Mouse (Mus musculus) urinary bladder, postnatal 25 days (tissue): Measurements from ENCODE around the gene Dtx1.

Source experiments
- DNase-seq: peaks from one replicate; pipeline ENCODE4 v3.0.0; 2022; ENCODE audit warnings: low spot score

The Dtx1 gene

DNA sequence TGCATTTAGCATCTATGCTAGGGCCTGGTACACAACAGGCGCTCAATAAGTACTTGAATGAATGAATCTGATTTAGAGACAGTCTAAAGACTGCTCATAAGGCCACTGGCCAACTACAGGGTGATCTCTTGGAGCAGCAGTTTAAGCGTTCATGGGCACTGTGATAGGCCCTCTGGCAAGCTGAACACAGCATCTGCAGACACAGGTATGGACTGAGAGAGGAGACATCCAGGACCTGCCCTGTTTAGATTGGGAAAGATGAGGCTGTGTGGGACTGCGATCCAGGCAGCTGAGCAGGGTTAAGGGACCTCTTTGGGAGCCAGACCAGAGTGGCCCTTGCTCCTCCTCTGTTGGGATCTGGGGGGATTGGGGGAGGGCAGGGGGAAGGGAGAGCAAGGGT lies at the start of gene Dtx1:
Gene Dtx1 (minus strand): TSS at position 101 of the 400 bp plus-strand sequence.
- no peak for DNase-seq

GRCm38 (mm10) chr5:120754215-120754614 lies 42.5 kb upstream of the Dtx1 start:
- DNase-seq = no peak

DNA sequence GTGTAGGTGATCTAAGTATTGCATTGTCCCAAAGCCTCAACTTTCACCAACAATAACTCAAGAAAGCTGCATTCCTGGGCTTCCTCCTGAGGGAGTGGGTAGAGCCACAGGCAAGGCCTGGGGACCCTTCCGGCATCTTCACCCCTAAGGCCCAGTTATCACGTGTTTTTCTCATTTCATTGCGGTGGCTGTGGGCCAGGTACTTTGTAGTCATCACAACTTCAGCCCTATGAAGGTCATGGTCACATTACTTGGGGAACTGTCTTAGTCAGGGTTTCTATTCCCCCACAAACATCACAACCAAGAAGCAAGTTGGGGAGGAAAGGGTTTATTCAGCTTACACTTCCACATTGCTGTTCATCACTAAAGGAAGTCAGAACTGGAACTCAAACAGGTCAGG lies 41.1 kb upstream of the Dtx1 start:
- no peak for DNase-seq

DNA sequence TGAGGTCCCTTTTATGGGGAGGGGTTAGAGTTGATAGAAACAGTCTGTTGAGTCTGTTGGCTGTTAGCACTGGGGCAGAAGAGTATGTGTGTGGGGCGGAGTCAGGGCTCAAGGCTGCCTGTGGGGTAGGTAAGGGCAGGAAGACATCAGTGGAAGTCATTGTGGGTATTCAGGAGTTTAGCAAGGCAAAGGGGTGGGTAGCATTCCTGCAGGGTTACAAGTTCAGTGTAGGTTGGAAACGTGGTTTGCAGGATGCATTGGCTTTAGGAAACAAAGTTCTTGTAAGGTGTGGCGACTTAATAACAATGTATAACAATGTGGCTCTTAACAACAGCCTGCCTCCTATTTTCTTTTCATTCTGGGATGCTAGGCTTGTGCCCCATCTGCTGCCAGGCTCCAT lies 39.5 kb upstream of the Dtx1 start:
- no peak for DNase-seq

- DNase-seq = no peak
These were observed 38.0 kb upstream of the Dtx1 start, which contains the start of gene Oas2 for GRCm38 (mm10) chr5:120749688-120750087. Oas2 (minus strand) TSS chr5:120749853.

DNA sequence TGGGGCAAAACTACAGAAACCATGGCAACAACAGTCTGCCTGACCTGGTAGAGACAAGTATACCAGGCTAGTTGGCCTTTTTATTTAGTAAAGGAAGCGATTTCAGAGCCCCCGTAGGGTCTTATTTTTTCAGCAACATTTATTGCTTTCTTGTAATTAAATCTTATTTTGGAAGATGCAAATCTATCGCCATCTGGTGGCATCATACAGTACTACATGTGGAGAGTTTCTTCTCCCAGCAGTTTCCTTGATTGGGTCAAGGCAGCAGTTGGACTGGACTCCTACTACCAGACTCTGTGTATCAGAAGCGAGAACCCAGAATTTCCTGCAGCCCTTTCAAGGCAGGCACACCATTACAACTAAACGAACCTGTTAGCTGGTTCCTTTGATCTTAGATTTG lies 34.7 kb upstream of the Dtx1 start:
- peak; percentile 19 for DNase-seq

GRCm38 (mm10) chr5:120742125-120742524 lies 30.4 kb upstream of the Dtx1 start:
- no peak for DNase-seq

DNA sequence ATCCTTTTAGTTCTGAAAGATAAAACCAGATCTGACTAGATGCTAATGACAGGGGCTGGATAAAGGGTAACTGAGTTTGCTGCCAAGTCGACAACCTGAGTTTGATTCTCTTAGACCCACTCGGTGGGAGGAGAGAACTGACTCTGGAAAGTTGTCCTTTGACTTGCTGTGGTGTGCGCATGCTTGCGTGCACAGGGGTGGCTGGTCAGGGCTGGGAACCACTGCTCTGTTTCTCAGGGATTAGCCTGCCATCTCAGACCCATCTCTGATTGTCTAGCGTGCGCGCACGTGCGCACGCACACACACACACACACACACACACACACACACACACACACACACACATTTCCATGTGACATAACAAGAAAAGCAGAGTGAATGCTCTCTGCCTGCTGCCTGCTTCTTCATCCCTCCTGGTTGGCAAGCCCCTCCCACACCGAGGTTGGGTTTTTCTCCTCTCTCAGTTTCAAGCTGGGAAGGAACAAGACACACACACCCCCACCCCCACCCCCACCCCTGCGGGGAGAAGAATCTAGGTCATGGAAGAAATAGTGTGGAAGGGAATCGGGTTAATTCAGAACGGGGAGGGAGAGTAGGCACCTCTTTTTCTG lies 22.8 kb upstream of the Dtx1 start:
- DNase-seq = no peak

- no peak for DNase-seq
These were observed 22.0 kb upstream of the Dtx1 start for GRCm38 (mm10) chr5:120733696-120734095.

GRCm38 (mm10) chr5:120732740-120733139 lies 21.0 kb upstream of the Dtx1 start:
- no peak for DNase-seq

DNA sequence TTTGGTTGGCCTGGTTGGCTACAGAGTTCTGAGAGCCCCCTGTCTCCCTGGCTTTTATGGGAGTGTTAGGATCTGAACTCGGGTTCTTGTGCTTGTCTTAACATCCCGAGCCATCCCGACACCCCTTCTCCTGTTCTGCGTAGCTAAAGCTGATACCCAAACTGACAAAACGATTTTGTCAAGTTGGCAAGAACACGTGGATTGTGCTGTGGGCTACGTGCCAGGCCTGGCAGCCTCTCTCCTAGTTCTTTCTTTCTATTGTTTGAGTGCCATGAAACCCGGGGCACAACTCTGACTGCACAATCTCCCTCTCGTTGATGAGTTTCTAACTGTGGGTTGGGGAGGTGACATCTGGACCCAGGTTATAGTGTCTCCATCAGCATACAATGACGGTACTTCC lies 17.6 kb upstream of the Dtx1 start:
- DNase-seq = no peak

GRCm38 (mm10) chr5:120725811-120726455 lies 14.2 kb upstream of the Dtx1 start:
- no peak for DNase-seq

DNA sequence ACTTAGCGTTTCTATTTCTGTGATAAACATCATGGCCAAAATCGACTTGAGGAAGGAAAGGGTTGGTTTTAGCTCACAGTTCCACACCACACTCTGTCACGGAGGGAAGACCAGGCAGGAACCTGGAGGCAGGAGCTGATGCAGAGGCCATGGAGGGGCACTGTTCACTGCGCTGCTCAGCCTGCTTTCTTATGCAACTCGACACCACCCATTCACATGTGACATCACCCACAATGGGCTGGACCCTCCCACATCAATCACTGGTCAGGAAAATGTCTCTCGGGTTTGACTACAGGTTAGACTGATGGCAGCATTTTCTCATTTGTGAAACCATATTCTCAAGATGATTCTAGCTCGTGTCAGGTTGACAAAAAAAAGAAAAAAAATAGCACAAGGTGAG lies 9.3 kb upstream of the Dtx1 start:
- no peak for DNase-seq

GRCm38 (mm10) chr5:120718600-120719378 lies 7.1 kb upstream of the Dtx1 start:
- DNase-seq = no peak

GRCm38 (mm10) chr5:120717136-120717535 lies 5.4 kb upstream of the Dtx1 start:
- DNase-seq = no peak

GRCm38 (mm10) chr5:120714314-120714713 lies 2.6 kb upstream of the Dtx1 start:
- peak; percentile 65 for DNase-seq

DNA sequence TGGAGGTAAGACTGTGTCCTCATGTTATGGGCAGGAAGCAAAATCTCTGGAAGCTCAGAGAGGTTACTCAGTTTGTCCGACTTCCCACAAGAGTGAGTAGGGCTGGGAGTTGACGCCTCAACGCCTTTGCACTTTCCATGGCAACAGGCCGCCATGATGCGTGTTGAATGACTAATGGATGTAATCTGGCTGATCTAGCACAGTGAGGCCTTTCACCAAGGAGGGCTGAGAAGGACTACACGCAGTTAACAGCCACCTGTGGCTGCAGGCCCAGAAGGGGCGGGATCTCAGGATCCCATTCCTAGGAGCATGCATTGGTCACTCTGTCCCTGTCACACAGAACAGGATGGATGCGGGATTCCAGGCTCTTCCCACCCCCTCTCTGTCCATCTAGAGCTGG lies 994 bp upstream of the Dtx1 start:
- no peak for DNase-seq

DNA sequence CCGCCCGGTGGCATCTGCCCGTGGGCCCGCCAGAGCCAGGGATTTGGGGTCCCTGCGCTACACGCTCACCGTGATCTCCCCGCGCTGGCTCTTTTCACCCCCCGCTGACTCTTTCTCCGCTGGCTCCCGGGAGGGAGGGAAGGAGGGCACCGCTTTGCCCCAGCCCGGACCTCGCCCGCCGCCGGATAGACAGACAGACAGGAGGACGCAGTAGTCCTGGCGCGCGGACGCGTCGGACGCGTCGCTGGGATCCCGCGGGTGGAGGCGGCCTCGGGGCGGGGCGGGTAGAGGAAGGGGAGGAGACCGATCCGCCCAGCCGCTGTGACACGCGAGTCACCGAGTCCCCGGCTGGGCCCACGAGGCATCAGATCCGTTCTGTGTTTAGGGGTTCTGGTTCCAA lies 311 bp downstream of the Dtx1 start:
- peak; percentile 30 for DNase-seq

- no peak for DNase-seq
These were observed 890 bp downstream of the Dtx1 start for GRCm38 (mm10) chr5:120710826-120711248.

DNA sequence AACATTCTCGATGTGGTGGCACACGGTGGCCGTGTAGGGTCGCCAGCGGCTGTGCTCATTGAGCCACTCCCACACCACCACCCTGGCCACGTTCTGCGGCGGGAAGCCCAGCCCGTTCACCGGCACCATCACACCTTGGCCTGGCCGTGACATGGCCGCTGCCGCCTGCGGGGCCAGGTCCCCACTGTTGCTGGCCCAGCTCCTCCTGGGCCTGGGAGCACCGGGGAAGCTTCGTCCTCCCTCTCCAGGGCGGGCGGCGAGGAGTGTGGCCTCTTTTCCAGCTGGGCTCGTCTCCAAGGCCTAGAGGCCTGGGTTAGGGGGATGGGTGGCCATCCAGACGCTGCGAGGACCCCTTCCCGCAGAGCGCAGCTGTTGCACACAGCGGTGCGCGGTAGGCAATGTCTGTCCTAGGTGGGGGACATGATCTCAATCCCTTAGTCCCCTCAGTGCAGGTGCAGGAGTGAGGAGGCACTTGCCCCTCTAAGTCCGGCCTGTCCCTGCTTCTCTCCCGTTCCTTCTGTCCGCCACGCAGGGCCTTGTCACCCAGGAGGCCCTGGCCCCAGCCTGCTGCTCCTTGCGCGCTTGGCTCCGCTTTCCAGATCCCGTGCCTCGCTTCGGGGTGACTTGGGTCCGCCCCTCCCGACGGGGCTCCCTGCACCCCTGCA lies 1.4 kb downstream of the Dtx1 start:
- DNase-seq = no peak

DNA sequence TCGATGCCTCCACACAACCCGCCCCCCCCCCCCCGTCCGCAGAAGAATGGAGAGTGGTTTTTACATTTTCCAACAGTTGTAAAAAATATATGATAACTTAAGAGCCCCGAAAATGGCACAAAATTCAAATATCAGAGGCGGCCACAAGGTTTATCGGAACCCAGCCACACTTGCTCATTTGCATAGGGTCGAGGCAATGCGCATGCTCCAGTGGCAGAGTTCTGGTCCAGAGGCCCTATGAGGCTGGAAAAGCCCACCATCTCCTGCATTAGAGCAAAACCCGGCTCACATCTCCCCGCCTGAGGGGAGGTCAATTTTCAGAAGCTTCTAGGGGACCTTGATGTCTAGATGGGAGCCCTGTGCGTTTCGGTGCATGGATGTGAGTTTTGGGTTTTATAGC lies 4.8 kb downstream of the Dtx1 start:
- no peak for DNase-seq

GRCm38 (mm10) chr5:120706541-120706940 lies 5.2 kb downstream of the Dtx1 start:
- no peak for DNase-seq

GRCm38 (mm10) chr5:120704421-120704820 lies 7.3 kb downstream of the Dtx1 start:
- no peak for DNase-seq
